Mouse (Mus musculus): ENCODE results near the gene Synpo2. TPM values are rescaled to one million over a fixed set of nuclear protein-coding genes. Genes with fewer than 3 reads are reported as not detected.

Gene Synpo2
- polyA plus RNA-seq (2014; fragmentation: Illumina TruSeq; extraction: RNeasy Lipid Tissue Mini Kit (QIAGEN cat#74804); ENCODE audit: low read depth, low replicate concordance): 47.4 TPM

GRCm38 (mm10) chr3:123235921-123236320 is at the start of gene Synpo2:
Gene Synpo2, minus strand, starts transcription at chr3:123236149.

GRCm38 (mm10) chr3:123266753-123267651 is 31.1 kb upstream of the Synpo2 start, which contains the start of gene Sec24d:
Gene Sec24d, plus strand, starts transcription at chr3:123267455.

GRCm38 (mm10) chr3:123034752-123035151 is 201.2 kb downstream of the Synpo2 start, which contains the start of gene Myoz2:
Gene Myoz2, minus strand, starts transcription at chr3:123035015.

Other genes with a start within 250 kb of the Synpo2 start
- 1,560 TPM for gene Myoz2, start 201.1 kb downstream of the Synpo2 start, polyA plus RNA-seq (2014; fragmentation: Illumina TruSeq; extraction: RNeasy Lipid Tissue Mini Kit (QIAGEN cat#74804); ENCODE audit: low read depth, low replicate concordance)
- 33.7 TPM for gene Sec24d, start 31.3 kb upstream of the Synpo2 start, polyA plus RNA-seq (2014; fragmentation: Illumina TruSeq; extraction: RNeasy Lipid Tissue Mini Kit (QIAGEN cat#74804); ENCODE audit: low read depth, low replicate concordance)
- gene Mettl14, start 150.0 kb upstream of the Synpo2 start, polyA plus RNA-seq (2014; fragmentation: Illumina TruSeq; extraction: RNeasy Lipid Tissue Mini Kit (QIAGEN cat#74804); ENCODE audit: low read depth, low replicate concordance): 18.4 TPM
- gene Prss12, start 210.8 kb upstream of the Synpo2 start, polyA plus RNA-seq (2014; fragmentation: Illumina TruSeq; extraction: RNeasy Lipid Tissue Mini Kit (QIAGEN cat#74804); ENCODE audit: low read depth, low replicate concordance): 0.84 TPM